Mouse (Mus musculus) forebrain, embryonic 11.5 days (tissue): Measurements from ENCODE around the gene Snrnp40. TPM values are rescaled to one million over a fixed set of nuclear protein-coding genes. Genes with fewer than 3 reads are reported as not detected.

Source experiments
- ATAC-seq: fragments of 200-750 bp; cut with Nextera tagmentation; replicated peaks from 2 replicates; pipeline ENCODE4 v1.8.0; 2017; ENCODE audit warnings: moderate TSS enrichment; ENCODE audit not compliant: low FRiP score
- DNase-seq: peaks from one replicate; pipeline ENCODE4 v3.0.0-alpha.2; 2017; ENCODE audit warnings: low spot score
- H3K27ac ChIP-seq: fragments of 300-500 bp; sonication (generic); 2 replicates; pipeline ENCODE4 v1.5.1; 2014; ENCODE audit warnings: low read depth, low read length
- H3K27me3 ChIP-seq: fragments of 300-500 bp; sonication (generic); 2 replicates; pipeline ENCODE4 v1.6.1; 2014; ENCODE audit warnings: mild to moderate bottlenecking, low read length, mixed read lengths; ENCODE audit not compliant: control insufficient read depth, insufficient read depth
- H3K36me3 ChIP-seq: fragments of 300-500 bp; sonication (generic); 2 replicates; pipeline ENCODE4 v1.6.1; 2014; ENCODE audit warnings: mild to moderate bottlenecking, low read length, moderate library complexity, mixed read lengths; ENCODE audit not compliant: control insufficient read depth, insufficient read depth
- H3K4me1 ChIP-seq: fragments of 300-500 bp; sonication (generic); replicated peaks from 2 replicates; pipeline ENCODE4 v1.6.1; 2014; ENCODE audit warnings: low read length, mixed read lengths; ENCODE audit not compliant: control insufficient read depth, insufficient read depth
- H3K4me2 ChIP-seq: fragments of 300-500 bp; sonication (generic); 2 replicates; pipeline ENCODE4 v1.6.1; 2014; ENCODE audit warnings: low read depth, mild to moderate bottlenecking, low read length, moderate library complexity, mixed read lengths; ENCODE audit not compliant: severe bottlenecking
- H3K4me3 ChIP-seq: fragments of 300-500 bp; sonication (generic); 2 replicates; pipeline ENCODE4 v1.5.1; 2014; ENCODE audit warnings: low read depth, low read length
- H3K9ac ChIP-seq: fragments of 300-500 bp; sonication (generic); 2 replicates; pipeline ENCODE4 v1.6.1; 2014; ENCODE audit warnings: low read length
- H3K9me3 ChIP-seq: fragments of 300-500 bp; sonication (generic); 2 replicates; pipeline ENCODE4 v1.6.1; 2016; ENCODE audit warnings: low read length, mixed read lengths; ENCODE audit not compliant: control insufficient read depth
- WGBS: fragments of 180-500 bp; shearing (Covaris S2); extraction: QIAGEN DNeasy Blood & Tissue Kit; methylation state at CpG from one replicate; pipeline ENCODE4 v1.1.7; 2014; 5-methylcytosine and 5-hydroxymethylcytosine counted together
- polyA plus RNA-seq: library from polyadenylated mRNA; unstranded; fragments of >200 nt; fragmentation: Nextera tagmentation; extraction: Ambion mirVana; gene quantifications from 2 replicates; pipeline ENCODE4 v1.2.1, GENCODE M21; 2014

Gene Snrnp40
- 214 and 238 TPM in 2 replicates for polyA plus RNA-seq

- Histone ChIP-seq H3K4me3 (peak within 1 kb of the TSS; percentile 96), H3K9ac (peak within 1 kb of the TSS; percentile 96), H3K27ac (peak within 1 kb of the TSS; percentile 31; the same call in 1 of the 2 replicates), H3K9me3 (no peaks in the 10 kb centered on the region), H3K4me2 (peak within 1 kb of the TSS; percentile 93), H3K4me1 (peaks cover 2% of the 10 kb centered on the region), H3K27me3 (no peaks in the 10 kb centered on the region), H3K36me3 (no peaks in the 10 kb centered on the region; the same call in 1 of the 2 replicates)
- WGBS, result under 1% methylated on average over 49 of the region's 49 CpGs
- DNase-seq, result peak; percentile 98
- ATAC-seq, result peak; percentile 99
Measured at GRCm38 (mm10) chr4:130359486-130360237, at the start of gene Snrnp40, which contains the start of gene Zcchc17. Gene Snrnp40 (plus strand): TSS chr4:130360132. Gene Zcchc17 (minus strand): TSS chr4:130359943.

- WGBS, result 94% methylated on average over 3 of the region's 3 CpGs
- Histone ChIP-seq H3K4me2 (no peak overlapping the region), H3K27ac (no peak overlapping the region), H3K9ac (no peak overlapping the region), H3K36me3 (no peaks in the 10 kb centered on the region), H3K4me1 (peaks cover 5% of the 10 kb centered on the region; the same call in 1 of the 2 replicates), H3K4me3 (no peak overlapping the region), H3K9me3 (no peaks in the 10 kb centered on the region), H3K27me3 (peaks cover 20% of the 10 kb centered on the region)
- DNase-seq (no peak), ATAC-seq (no peak)
Measured at GRCm38 (mm10) chr4:130312526-130312925, 47.4 kb upstream of the Snrnp40 start.

- Histone ChIP-seq H3K27me3 (peaks cover 14% of the 10 kb centered on the region), H3K9me3 (no peaks in the 10 kb centered on the region), H3K4me2 (no peak overlapping the region), H3K4me3 (no peak overlapping the region), H3K4me1 (0 out of 2 replicates have a peak, but pooled peaks cover 3% of the 10 kb centered on the region), H3K36me3 (no peaks in the 10 kb centered on the region), H3K27ac (no peak overlapping the region), H3K9ac (no peak overlapping the region)
- ATAC-seq (no peak), DNase-seq (no peak)
- 90% methylated on average over 4 of the region's 4 CpGs for WGBS
Measured at GRCm38 (mm10) chr4:130313552-130313951, 46.4 kb upstream of the Snrnp40 start.

GRCm38 (mm10) chr4:130315771-130316527 lies 44.0 kb upstream of the Snrnp40 start:
- ATAC-seq (no peak), DNase-seq (no peak)
- no peak overlapping the region for H3K4me3 ChIP-seq
- no peak overlapping the region for H3K27ac ChIP-seq
- WGBS, result 79% methylated on average over 13 of the region's 13 CpGs
- H3K4me2 ChIP-seq, result no peak overlapping the region
- no peaks in the 10 kb centered on the region for H3K4me1 ChIP-seq
- no peaks in the 10 kb centered on the region for H3K9me3 ChIP-seq
- H3K36me3 ChIP-seq, result no peaks in the 10 kb centered on the region
- H3K27me3 ChIP-seq, result no peaks in the 10 kb centered on the region
- no peak overlapping the region for H3K9ac ChIP-seq

GRCm38 (mm10) chr4:130316691-130317090 lies 43.2 kb upstream of the Snrnp40 start:
- 84% methylated on average over 10 of the region's 10 CpGs for WGBS
- Histone ChIP-seq H3K36me3 (no peaks in the 10 kb centered on the region), H3K4me2 (no peak overlapping the region), H3K27me3 (no peaks in the 10 kb centered on the region), H3K9me3 (no peaks in the 10 kb centered on the region), H3K27ac (no peak overlapping the region), H3K4me3 (no peak overlapping the region), H3K4me1 (no peaks in the 10 kb centered on the region), H3K9ac (no peak overlapping the region)
- ATAC-seq, result no peak
- no peak for DNase-seq

GRCm38 (mm10) chr4:130318122-130318521 lies 41.8 kb upstream of the Snrnp40 start:
- ATAC-seq, result no peak
- no peaks in the 10 kb centered on the region for H3K36me3 ChIP-seq
- WGBS, result 72% methylated on average over 3 of the region's 3 CpGs
- no peaks in the 10 kb centered on the region for H3K4me1 ChIP-seq
- no peaks in the 10 kb centered on the region for H3K9me3 ChIP-seq
- H3K4me2 ChIP-seq, result no peak overlapping the region
- DNase-seq, result no peak
- no peaks in the 10 kb centered on the region for H3K27me3 ChIP-seq
- no peak overlapping the region for H3K4me3 ChIP-seq
- no peak overlapping the region for H3K9ac ChIP-seq
- H3K27ac ChIP-seq, result no peak overlapping the region

GRCm38 (mm10) chr4:130319564-130319963 lies 40.4 kb upstream of the Snrnp40 start:
- no peaks in the 10 kb centered on the region for H3K36me3 ChIP-seq

GRCm38 (mm10) chr4:130321640-130322039 lies 38.3 kb upstream of the Snrnp40 start:
- Histone ChIP-seq H3K9me3 (no peaks in the 10 kb centered on the region), H3K9ac (no peak overlapping the region), H3K27me3 (no peaks in the 10 kb centered on the region), H3K36me3 (peaks cover 4% of the 10 kb centered on the region), H3K4me1 (no peaks in the 10 kb centered on the region), H3K27ac (no peak overlapping the region), H3K4me3 (no peak overlapping the region), H3K4me2 (no peak overlapping the region)
- WGBS, result 93% methylated on average over 7 of the region's 7 CpGs
- ATAC-seq, result no peak
- no peak for DNase-seq

More at GRCm38 (mm10) chr4:130319564-130319963, 40.4 kb upstream of the Snrnp40 start:
- no peak for ATAC-seq
- WGBS, result 86% methylated on average over 7 of the region's 7 CpGs
- no peaks in the 10 kb centered on the region for H3K4me1 ChIP-seq
- H3K4me2 ChIP-seq, result no peak overlapping the region
- no peak for DNase-seq
- H3K27ac ChIP-seq, result no peak overlapping the region
- H3K27me3 ChIP-seq, result no peaks in the 10 kb centered on the region
- no peaks in the 10 kb centered on the region for H3K9me3 ChIP-seq
- no peak overlapping the region for H3K4me3 ChIP-seq
- no peak overlapping the region for H3K9ac ChIP-seq
